Mouse (Mus musculus) layer of hippocampus, adult 9-10 months (tissue): ENCODE measurements at regions not wholly inside any gene's neighbourhood (a gene's known extent, or its start where the extent isn't known, plus 50 kb on each side); places are given as distances from the start of the nearest gene placed in this dataset.
"Not testable (repeated sequence)": the region's sequence is repeated elsewhere in the genome, so short reads cannot be mapped to it uniquely, and the experiment has no call there.

Source experiments
- DNase-seq: peaks from one replicate; pipeline ENCODE4 v3.0.0; 2022; ENCODE audit warnings: low spot score

DNA sequence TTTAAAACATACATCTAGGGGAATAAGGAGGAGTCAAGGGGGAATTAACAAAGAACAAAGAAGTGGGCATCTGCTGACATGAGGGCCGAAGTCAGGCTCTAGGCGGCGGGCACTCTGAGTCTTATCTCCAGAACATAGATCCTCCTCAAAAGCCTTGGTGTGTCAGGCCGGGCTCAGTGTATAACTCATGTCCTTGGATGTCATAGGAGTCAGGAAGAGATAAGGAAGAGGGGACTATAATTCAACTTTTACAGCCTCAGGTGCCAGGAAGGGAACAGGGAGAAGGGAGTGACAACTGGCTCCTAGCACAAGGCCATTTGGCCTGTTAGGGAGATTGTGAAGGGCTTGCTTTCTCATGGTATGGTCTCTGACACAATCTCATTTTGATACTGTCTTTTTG, 185.9 kb upstream of the Ube2e2 start:
- not testable (repeated sequence) for DNase-seq

DNA sequence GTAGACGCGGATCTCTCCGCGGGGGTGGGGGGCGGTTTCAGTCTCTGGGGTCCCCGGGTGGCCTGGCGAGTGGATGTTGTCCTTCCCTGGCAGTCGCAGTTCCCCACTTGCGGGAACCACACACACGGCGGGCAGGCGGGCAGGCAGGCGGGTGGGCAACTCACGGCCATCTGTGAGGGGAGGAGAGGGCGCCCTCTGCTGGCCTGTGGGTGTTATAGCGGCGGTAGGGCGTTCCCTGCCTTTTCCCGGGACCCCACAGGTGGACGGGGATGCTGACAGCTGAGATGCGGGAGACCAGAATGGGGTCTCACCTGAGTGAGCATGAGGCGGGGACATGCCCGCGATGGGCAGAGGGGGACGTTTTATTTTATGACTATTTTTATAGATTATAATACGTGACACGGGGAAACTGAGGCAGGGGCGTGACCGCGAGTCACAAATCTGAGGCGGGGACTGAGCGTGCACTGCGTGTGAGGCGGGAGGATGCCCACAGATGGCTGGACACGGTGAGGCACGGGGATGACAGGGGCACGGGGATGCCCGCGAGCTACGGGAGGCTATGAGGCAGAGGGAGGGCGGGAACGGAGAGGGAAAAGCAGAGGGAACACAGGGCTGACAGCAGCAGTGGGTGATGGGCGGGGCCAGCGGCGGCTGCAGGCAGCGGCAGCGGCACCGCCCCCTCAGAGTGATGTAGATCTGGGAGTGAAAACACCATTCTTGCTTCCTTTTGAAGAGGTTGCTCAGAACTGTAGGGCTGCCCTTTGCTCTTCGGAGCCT, 148.1 kb upstream of the Ube2e2 start:
- no peak for DNase-seq

GRCm38 (mm10) chr14:19020102-19020501, 126.0 kb upstream of the Ube2e2 start:
- DNase-seq, result no peak

DNA sequence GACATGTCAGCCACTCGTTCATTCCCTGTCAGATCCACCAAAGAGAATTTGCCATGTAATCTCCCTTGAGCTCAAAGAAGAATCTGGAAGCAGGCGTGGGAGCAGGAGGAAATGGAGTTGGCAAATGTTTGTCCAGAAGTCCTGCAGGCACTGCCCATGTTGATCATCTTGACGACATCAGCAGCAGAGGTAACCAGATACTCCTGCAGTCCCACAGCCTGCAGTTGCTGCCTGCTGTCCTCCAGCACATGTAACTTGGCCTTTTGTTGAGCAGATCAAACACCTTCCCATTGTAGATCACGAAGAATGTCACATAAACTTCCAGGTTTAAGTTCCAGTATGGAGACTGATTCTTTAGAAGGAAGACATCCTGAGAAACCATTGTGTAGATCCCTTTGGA, 121.3 kb upstream of the Ube2e2 start:
- DNase-seq, result no peak

- peak; percentile 13 for DNase-seq
Measured at GRCm38 (mm10) chr14:19013558-19013957, 119.5 kb upstream of the Ube2e2 start.

GRCm38 (mm10) chr14:18983901-18984300, 89.8 kb upstream of the Ube2e2 start:
- peak; percentile 17 for DNase-seq

DNA sequence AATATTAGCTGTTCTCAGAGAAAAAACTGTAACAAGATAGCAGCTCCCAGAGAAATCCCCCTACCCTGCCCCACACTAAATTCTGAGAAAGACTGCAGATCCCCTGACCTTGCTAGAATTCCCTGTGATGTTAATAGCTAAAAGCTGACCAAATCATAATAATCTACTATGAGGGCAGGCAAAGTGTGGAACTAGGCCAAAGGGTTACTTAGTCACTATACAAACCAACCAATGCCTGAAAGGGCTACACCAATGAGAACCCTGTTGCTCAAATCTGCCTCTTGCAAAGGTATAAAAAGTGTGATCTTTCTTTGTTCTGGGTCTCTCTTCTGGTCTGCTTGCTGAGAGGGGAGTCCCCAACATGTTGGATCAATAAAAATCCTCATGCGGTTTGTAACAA, 69.8 kb upstream of the Ube2e2 start:
- DNase-seq, result no peak

DNA sequence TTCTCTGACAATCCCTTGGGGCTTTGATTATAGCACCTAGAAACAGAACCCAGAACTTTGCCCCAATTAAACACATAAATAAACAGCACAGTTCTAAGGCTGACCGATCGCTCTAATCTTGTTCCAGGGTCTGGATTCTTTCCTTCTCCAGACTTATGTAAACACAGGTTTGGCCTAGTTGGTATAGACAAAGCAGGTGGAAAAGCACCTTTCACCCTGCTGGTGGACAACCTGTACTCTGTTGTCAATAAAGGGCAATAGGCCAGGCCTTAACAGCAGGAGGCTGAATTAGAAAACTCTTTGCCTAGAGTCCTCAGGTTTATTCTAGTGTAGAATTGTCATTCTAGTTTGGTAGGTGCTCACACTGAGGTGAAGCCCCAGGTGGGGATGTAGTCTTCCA, 69.2 kb upstream of the Ube2e2 start:
- no peak for DNase-seq
